Mouse (Mus musculus): Measurements from ENCODE around the gene Trim28.
A peak's percentile ranks its signal among the peaks of the same experiment; 100 is the strongest.

Gene Trim28

DNA sequence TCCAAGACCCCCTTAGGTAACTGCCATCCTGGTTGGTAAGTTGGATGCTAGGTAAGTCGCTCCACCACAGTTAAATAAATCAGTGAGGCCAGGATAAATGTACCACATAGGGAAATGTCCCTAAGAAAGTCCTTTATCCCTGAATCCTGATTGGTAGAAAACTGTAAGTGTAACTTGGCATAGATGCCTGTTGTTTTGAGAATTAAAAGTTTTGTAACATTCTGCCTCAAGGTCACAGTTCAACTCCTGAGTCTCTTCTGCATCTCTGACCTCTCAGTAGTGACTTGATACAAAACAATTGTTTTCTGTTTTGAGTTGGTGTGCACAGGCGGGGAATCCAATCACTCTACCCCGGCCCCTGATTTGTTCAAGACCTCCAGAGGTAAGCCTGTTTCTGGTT lies at the start of gene Trim28:
Trim28 (plus strand) TSS at position 264 of the 400 bp plus-strand sequence.
- DNase-seq (ENCODE audit: low spot score in 2 of 2), result no peak

DNA sequence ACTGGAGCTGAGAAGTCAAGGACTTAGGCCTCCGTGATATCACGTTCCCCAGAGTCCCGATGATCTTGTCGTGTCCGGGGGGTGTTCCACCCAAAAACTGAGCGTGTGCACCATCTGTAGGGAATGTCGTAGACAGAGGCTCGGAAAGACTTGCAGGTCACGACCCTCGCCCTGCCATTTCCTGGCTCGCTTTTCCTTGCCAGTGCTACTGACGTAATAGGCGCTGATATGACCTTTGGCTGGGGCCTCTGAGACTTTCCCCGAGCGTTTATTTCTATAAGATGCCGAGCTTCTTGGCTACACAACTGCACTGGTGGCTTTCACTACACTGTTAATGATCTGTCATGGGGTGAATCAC lies 49.1 kb upstream of the Trim28 start:
- no peak for DNase-seq (ENCODE audit: low spot score in 2 of 2)

DNA sequence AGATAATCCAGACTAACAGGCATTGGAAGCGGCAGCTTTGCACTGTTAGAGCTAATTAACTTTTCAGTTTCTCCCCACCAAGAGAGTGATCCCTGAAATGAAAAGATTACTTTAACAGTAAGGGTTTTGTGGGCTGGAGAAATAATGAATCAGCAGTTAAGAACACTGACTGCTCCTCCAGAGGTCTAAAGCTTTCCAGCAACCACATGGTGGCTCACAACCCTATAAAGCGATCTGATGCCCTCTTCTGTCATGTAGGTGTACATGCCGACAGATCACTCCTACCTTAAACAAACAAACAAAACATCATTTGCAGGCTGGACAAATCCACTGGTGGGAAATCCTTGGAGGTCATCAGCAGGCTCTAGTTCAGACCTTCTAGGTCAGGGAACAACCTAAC lies 44.0 kb upstream of the Trim28 start:
- DNase-seq (ENCODE audit: low spot score in 2 of 2), result no peak

DNA sequence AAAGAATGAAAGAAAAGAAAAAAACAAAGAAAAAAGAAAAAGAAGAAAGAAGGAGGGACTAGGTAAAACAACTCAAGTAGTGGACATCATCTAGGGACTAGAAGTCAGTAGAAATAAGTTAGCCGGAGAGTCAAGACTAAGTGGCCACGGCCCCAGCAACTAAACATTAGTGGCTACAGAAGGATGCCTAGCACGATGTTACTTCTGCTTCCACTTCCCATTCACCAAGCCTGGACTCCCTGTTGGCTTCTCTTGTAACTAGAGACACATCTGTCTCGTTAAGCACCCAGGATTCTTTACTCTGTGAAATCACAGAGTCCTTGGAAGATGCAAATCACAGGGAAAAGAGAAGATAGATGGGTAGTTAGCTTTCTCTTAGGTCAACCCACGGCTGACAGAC lies 41.4 kb upstream of the Trim28 start:
- DNase-seq (ENCODE audit: low spot score in 2 of 2), result no peak

DNA sequence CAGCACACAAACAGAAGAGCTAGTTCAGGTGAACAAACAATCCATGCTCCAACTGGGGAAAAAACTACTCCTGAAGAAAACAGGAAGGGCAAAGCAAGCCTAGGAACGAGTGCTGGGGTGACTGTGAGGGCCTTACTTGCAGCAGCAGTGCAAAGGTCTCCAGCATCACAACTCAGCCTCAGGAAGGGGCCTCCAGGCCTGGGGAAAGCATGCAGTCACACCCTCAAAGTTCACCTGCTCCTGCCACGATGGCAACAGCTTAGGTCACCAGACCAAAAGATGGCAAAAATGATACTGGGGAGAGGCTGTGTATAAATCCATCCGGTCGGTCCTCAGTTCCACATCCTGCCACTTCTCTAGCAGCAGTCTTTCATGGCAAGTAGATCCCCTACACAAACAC lies 40.0 kb upstream of the Trim28 start:
- DNase-seq (ENCODE audit: low spot score in 2 of 2), result no peak

DNA sequence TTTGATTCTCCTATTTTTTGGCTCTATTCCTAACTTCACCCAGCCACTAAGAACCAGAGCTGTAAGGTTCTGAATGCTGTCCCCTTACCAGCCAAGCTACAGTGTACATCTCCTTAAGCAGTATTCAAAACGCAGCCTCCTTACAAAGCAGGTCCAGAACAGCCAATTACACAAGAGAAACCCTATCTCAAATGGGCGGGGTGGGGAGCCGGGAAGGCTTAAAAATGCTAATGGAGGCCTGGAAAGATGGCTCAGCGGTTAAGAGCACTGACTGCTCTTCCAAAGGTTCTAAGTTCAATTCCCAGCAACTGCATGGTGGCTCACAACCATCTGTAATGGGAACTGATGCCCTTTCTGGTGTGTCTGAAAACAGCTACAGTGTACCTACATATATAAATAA lies 39.2 kb upstream of the Trim28 start:
- no peak for DNase-seq (ENCODE audit: low spot score in 2 of 2)

DNA sequence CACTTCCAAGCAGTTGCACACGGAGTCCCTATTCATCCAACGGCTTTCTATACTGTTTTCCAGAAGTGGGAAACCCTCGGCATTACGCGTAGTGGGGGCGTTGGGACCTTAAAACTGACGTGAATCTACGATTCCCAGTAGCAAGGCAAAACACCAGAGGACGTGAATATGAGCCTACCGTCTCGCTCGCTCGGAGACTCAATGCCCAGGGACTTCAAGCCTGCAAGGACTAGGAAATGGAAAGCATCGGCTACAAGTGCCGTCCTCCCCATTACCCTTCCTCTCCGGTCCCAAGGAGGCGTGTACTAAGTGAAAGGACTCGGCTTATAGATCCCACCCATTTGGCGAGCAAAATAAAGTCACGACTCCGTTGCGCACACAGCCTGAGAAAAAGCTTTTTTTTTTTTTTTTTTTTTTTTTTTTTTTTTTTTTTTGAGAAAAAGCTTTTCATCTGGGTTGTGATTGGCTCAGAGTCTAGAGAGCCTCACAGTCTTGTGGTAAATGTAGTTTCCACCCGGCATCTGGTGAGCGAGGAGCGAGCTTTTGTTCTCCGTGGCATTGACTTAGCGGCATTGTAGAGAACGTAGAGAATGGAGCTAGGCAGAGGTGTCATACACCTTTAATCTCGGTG lies 37.3 kb upstream of the Trim28 start:
- DNase-seq (ENCODE audit: low spot score in 2 of 2), result peak; percentile 57 to 74

DNA sequence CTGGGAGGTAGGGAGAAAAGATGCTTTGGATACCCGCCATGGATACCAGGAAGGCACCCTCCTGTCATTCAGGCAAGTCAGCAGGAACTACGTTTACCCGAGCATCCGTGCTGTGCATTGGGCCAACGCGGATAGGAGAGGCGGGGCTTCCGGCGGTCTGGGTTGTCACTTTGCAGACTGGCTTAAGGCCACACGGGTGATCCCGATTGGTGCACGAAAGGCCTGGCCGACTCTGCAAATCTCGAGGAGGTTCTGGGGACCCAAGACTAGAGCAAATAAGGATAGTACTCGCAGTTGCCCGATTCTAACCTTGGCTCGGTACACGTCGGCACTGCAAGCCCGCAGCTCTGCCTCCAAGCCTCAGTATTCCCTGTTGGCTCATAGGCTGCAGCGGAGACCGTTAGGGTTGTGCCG lies 33.2 kb upstream of the Trim28 start, which contains the start of gene Zfp324:
Zfp324 (plus strand) TSS at position 161 of the 414 bp plus-strand sequence.
- DNase-seq (ENCODE audit: low spot score in 2 of 2), result peak; percentile 91 to 92

DNA sequence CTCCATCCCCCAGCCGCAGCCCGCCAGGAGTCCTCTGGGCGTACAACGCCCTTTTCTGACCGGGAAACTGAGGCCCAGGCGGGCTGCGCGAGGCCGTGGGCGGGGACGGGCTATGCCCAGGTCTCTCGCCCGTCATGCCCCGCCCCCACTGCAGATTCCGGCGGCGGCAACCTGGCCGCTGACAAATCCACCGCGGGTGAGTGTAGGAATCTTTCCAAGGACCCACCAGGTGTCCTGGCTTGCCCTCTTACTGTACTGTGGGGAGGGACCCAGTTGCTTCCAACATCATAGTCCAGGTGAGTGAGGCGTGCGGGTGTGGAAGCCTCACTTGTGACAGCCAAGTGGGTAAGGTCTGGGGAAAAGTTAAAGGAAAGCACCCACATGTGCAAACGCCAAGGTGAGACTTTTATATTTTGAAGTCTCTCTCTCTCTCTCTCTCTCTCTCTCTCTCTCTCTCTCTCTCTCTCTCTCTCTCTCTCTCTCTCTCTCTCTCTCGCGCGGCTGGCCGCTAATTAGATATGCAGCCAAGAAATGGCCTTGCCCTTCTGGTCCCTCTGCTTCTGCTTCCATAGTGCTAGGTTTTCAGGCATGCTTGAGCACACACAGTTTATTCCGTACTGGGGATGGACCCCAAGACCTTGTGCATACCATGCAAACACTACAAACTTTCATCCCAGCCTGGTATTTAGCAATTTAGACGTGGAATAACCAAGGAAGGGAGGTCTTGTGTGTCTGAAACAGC lies 32.6 kb upstream of the Trim28 start:
- peak; percentile 60 to 69 for DNase-seq (ENCODE audit: low spot score in 2 of 2)

DNA sequence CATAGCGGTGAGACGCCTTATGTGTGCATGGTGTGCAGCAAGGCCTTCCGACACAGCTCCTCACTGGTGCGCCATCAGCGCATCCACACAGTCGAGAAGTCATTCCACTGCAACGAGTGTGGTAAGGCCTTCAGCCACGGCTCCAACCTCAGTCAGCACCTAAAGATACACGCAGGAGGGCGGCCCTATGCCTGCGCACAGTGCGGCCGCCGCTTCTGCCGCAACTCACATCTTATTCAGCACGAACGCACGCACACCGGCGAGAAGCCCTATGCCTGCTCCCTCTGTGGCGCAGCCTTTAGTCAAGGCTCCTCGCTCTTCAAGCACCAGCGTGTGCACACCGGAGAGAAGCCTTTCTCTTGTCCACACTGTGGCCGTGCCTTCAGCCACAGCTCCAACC lies 28.0 kb upstream of the Trim28 start:
- DNase-seq (ENCODE audit: low spot score in 2 of 2), result no peak

DNA sequence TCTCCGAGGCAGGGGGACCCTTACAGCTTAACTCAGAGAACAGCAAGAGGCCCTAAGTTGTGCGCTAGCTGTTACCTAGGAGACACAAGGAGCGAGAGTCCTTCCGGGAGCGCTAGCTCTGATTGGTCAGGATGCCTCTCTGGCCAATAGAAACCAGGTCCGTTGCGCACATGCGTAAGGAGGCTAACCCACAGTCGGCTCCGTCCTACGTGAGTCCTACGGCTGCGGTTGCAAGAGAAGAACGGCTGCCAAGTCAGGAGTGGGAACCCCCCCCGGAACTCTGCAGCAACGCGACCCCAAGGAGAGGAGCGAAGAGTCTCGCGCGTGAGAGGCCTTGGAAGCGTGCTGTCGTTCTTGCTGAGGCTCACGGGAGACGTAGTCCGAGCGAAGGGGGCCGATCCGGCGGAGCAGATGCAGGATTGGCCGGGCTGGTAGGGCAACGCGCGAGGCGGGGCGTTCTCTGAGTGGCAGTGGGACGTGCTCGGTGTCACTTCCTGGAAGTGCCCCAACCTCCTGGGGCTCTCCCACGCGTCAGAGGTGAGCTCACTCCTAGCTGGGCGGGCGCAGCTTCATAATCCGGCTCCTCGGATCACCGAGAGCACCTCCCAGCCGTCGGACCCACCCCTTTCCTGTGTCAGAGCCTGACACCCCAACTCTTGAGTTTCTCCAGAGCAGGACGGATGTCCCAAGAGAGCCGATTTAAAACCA lies 21.1 kb upstream of the Trim28 start, which contains the start of gene Zfp446:
Zfp446 (plus strand) TSS at position 167 of the 708 bp plus-strand sequence.
- peak; percentile 99 for DNase-seq (ENCODE audit: low spot score in 2 of 2)

DNA sequence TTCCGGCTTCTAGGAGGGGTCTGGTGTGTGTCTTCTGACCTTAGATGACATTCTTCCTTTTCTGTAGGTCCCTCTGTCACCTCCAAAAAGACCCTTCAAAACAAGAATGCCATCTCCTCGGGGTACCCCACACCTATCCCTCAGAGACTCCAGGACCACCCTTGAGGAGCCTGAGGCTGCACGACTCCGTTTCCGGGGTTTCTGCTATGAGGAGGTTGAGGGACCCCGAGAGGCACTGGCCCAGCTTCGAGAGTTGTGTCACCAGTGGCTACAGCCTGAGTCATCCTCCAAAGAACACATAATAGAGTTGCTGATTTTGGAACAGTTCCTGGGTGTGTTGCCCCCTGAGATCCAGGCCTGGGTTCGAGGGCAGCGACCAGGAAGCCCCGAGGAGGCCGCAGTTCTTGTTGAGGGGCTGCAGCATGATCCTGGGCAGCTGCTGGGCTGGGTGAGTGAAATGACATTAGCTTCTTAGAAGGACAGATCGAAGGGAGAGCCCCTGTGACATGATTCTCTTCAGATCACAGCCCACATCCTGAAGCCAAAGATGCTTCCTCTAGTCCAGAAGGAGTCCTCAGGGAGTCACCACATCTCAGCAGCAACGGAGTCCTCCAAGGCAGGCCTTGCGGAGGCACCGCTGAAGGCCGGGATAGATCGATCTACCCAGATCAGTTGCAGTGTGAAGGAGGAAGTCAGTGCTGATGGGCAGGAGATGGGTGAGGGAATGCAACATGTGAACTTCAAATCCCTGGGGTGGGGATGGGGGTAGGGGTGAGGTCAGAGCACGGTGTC lies 19.8 kb upstream of the Trim28 start:
- no peak for DNase-seq (ENCODE audit: low spot score in 2 of 2)

DNA sequence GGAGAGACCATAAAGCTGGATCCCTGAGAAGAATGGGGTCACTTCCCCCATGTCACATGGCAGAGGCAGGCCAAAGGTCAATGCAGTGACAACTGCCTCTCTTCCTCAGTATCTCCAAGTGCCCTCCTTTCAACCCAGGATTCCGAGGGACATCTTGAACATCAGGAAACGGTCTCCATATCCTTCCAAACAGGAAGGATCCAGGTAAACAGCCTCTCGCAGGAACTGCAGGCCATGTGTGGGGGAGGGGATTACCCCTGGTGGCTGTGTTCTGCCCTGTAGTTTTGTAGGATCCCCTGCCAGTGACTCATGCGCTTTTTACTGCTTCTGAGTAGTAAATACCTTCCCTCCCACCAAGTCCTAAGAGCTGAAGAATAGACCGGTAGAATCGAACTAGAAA lies 19.1 kb upstream of the Trim28 start:
- no peak for DNase-seq (ENCODE audit: low spot score in 2 of 2)

DNA sequence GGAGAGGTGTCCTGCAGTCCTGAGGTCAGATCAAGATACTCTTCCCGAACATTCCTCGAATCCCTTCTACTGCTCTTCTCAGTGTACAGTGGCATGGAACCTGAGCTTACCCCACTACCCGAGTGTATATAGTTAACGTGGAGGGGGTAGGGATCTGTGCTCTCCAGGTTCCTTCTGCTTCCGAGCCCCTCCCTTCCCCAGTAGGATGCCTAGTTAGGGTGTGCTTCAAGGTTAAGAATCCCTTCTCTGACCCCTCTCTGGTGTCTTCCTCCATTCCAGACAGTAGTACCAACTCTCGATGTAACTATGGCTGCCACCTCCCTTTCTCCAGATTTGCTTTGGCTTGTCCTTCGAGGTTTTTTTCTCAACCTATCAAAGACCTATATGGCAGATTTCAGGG lies 18.6 kb upstream of the Trim28 start:
- no peak for DNase-seq (ENCODE audit: low spot score in 2 of 2)

DNA sequence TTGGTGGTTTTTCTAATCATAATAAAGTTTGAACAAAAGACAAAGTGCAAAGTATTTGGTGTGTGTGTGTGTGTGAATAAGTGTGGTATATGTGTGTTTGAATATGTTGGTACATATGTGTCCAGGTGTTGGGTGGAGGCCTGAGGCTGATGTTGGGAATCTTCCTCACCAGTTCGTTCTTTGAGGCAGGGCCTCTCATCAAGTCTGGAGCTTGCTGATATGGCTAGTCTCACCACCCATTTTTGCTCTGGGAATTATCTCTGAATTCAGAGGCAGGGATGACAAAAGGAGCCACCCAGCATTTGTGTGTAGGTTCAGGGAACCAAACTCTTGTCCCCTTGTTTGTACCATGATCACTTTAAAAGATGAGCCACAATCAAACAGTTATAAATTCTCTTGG lies 13.2 kb upstream of the Trim28 start:
- no peak for DNase-seq (ENCODE audit: low spot score in 2 of 2)

DNA sequence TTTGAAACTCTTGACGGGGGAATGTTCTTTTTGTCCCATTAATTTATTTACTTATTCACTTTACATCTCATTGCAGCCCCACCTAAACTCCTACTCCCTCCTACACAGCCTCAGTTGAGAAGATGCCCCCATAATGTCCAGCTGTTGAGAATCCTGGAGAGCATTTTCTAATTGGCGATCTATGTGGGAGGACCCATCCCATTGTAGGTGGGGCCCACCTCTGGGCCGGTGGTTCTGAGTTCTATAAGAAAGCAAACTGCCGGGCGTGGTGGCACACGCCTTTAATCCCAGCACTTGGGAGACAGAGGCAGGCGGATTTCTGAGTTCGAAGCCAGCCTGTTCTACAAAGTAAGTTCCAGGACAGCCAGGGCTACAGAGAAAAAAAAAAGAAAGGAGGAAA lies 12.0 kb upstream of the Trim28 start:
- DNase-seq (ENCODE audit: low spot score in 2 of 2), result no peak

DNA sequence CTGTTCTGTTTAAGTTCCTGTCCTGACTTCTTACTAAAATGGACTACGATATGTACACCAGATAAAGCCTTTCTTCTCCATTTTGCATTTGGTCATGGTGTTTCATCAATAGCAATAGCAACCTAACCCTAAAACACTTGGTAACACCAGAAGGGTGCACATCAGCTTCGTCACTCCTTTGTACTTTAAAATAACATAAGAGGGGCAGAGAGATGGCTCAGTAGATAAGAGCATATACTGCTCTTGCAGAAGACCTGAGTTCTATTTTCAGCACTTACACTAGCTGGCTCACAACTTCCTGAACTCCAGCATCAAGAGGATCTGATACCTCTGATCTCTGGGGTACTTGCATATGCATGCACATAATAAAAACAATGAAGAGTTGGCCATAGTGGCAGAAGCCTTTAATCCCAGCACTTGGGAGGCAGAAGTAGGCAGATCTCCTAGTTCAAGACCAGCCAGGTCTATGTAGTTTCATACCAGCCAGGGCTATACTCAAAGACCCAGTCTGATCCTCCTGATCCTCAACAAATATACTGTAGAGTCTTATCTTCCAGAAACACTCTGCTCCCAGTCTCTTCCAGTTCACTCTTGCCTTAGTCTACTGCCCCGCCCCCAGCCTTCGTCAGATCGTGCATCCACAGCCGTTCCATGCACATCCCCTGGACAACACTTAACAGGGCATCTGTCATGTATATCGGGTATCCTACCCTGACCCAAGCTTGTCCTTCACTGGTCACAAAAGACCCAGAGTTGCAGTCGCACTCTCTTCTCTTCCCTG lies 11.3 kb upstream of the Trim28 start:
- DNase-seq (ENCODE audit: low spot score in 2 of 2), result no peak

DNA sequence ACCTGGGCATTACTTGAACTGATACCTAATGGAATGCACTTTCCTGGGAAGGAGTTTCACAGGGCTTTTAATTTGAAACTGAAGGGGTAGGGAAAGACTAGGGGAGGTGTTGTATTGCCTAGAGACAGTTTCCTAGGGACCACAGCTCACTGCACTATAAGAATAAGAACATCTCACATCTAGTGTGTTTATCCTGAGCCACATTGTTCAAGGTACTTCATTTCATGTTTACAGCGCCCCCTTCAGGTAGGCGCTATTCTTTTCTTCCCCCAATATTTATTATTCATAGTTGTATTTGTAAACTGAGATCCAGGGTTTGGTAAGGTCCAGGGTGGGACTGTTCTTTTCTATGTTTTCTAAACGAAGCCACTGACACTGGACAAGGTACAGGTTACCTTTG lies 6.7 kb upstream of the Trim28 start:
- peak in 1 of 2 experiments; percentile 47 for DNase-seq (ENCODE audit: low spot score in 2 of 2)

DNA sequence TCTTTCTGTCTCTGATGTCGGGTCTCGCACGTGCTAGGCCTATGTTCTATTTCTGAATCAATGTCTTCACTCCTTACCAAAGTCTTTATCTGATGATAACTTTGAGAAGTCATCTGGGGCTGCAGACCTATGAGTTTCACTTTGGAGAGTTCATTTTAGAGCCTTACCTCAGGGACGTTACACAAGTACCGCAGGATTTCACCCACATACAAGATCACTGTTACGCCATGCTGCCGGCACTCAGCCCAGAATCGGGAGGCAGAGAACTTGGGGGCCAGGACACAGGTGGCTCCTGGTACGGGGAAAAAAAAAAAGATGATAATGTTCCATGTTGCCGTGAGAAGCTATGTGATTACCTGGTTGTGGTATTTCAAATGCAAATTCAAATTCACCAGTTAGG lies 5.8 kb upstream of the Trim28 start:
- DNase-seq (ENCODE audit: low spot score in 2 of 2), result no peak

DNA sequence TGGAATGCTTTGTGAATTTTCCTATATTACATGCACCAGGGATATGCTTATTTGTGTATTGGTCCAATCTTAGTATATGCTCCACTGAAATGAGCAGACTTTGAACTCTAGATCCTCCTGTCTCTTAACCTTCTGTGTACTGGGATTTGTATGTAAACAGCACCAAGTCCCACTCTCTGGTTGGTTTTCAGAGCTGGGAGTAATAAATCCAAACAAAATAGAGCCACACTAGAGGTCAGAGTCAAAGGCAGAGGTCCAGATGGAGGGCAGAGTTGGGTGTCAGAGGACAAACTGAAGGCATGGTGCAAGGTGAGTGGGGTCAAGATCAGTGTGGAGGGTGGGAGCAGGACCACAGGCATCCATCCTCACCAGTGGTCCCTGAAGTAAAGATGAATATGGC lies 3.1 kb upstream of the Trim28 start:
- DNase-seq (ENCODE audit: low spot score in 2 of 2), result no peak

DNA sequence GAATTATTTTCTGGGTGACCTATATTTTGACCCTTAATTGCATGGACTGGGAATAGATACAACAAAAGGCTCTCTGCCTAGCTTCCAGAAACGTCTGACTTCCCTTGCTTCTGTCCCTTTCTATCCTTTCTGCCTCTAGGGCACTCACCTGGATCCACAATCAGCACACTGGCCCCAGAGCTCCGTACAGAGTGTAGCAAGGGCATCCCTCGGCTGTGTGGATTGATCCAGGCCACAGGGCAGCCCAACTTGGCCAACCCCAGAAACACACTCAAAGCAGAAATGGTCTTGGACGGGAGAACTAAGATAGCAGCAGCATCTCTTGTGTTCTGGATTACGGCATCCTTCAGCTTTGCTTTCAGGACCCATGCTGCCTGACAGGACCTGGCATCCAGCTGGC lies 1.7 kb upstream of the Trim28 start:
- DNase-seq (ENCODE audit: low spot score in 2 of 2), result no peak
